Mouse (Mus musculus): Measurements from ENCODE around the gene Ptgr1.

Ptgr1 gene

GRCm38 (mm10) chr4:58986540-58987190 is at the start of gene Ptgr1:
TSS of gene Ptgr1 (minus strand) at chr4:58987119.
- peak; percentile 91 for DNase-seq (ENCODE audit: low read depth, low spot score)

DNA sequence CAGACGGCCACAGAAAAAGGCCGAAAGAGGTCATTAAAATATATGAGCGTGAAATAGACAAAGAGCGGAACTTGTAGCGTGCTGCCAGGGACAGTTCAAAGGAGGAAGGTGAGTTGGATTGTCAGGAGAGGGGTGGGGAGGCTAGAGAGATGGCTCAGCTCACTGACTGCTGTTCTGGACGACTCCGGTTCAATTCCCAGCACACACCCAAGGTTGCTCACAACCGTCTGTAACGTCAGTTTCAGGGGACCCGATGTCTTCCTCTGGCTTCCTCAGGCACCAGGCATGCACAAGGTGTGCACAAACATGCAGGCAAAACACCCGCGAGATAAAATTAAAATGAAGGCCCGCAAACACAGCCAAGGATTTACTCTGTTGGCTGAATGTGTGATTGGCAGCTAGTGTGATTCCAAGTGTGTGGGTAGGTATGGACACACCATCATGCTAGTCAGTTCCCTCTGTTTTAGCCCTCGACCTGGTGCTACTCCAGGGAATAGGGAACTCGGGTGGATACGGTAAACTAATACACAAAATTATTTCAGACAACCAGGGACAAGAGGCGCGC is 48.9 kb upstream of the Ptgr1 start:
- peak; percentile 22 for DNase-seq (ENCODE audit: low read depth, low spot score)

GRCm38 (mm10) chr4:59034918-59035785 is 48.2 kb upstream of the Ptgr1 start, which contains the start of gene Gng10:
TSS of gene Gng10 (plus strand) at chr4:59035088.
- peak; percentile 8 for DNase-seq (ENCODE audit: low read depth, low spot score)

GRCm38 (mm10) chr4:59034325-59034917 is 47.5 kb upstream of the Ptgr1 start:
- no peak for DNase-seq (ENCODE audit: low read depth, low spot score)

GRCm38 (mm10) chr4:59016922-59017321 is 30.0 kb upstream of the Ptgr1 start:
- no peak for DNase-seq (ENCODE audit: low read depth, low spot score)

GRCm38 (mm10) chr4:59015181-59015580 is 28.3 kb upstream of the Ptgr1 start:
- DNase-seq (ENCODE audit: low read depth, low spot score), result no peak

DNA sequence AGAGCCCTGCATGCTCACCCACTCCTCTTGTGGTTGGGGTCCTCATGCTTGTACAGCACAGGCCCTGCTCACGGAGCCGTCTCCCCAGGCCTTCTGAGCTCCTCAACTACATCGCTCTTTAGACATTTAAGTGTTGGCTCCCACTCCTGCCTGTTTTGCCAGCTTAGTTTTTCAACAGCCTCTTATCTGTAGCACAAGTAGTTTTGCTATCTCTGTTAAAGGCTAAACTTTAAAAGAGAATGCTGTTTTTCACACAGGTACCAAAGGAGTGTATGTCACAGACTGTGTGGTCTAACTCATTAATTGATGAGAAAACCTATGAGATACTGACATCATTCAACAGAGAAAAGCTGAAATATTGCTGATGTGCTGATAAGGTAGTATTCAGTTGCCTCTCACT is 24.5 kb upstream of the Ptgr1 start:
- no peak for DNase-seq (ENCODE audit: low read depth, low spot score)

DNA sequence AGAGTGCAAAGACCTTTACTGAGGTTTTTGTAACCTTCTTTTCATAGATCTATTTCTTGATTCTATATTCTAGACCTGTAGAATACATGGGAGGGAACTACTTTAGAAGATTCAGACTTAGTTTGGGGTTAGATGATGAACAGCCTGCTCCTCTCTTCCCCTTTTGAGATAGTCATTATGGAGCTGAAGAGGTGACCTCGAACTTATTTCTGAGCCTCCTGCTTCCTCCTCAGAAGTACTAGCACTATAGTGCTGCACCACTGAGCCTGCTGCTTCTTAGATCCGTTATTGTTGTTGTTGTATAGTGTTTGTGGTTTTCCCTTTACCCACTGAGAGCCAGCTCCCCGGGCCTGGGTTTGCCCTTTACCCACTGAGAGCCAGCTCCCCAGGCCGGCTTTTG is 22.8 kb upstream of the Ptgr1 start:
- DNase-seq (ENCODE audit: low read depth, low spot score), result no peak

DNA sequence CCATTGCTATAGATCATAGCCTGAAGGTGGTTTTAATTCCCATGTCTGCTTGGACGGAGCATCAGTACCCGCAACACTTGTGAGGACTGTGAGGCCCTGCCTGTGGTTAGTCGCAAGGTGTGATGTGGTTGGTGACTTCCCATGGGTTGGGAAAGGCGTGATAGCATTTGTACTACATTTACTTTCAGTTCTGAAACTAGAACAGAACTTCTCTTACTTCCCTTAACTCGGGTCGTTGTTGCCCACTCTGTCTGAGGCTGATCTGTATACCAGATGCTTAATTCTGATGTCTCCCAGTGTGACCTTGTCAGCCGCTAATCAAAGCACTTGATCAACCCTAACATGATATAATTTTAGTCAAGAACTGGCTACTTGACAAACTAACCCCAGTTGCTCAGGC is 22.3 kb upstream of the Ptgr1 start:
- DNase-seq (ENCODE audit: low read depth, low spot score), result no peak

GRCm38 (mm10) chr4:59007974-59008373 is 21.1 kb upstream of the Ptgr1 start:
- no peak for DNase-seq (ENCODE audit: low read depth, low spot score)

- no peak for DNase-seq (ENCODE audit: low read depth, low spot score)
Observed at GRCm38 (mm10) chr4:59007016-59007415, 20.1 kb upstream of the Ptgr1 start.

- DNase-seq (ENCODE audit: low read depth, low spot score), result no peak
Observed at GRCm38 (mm10) chr4:59006211-59006610, 19.3 kb upstream of the Ptgr1 start.

DNA sequence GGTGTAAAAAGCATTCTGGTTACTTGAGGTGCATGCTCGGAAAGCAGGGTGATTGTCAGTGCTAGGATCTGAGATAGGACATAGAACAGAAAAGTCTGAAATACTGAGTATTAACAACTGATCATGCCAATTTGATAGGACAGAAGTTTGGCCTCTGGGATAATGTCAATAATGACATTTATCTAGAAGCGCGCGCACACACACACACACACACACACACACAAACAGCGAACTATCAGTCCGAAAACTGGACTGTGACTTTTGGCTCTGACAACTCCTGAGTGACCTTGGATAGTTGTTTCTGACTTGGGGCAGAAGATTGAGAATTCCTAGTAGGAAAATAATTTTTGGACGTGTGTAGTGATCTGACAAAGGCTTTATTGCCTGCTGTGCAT is 16.9 kb upstream of the Ptgr1 start:
- DNase-seq (ENCODE audit: low read depth, low spot score), result no peak

DNA sequence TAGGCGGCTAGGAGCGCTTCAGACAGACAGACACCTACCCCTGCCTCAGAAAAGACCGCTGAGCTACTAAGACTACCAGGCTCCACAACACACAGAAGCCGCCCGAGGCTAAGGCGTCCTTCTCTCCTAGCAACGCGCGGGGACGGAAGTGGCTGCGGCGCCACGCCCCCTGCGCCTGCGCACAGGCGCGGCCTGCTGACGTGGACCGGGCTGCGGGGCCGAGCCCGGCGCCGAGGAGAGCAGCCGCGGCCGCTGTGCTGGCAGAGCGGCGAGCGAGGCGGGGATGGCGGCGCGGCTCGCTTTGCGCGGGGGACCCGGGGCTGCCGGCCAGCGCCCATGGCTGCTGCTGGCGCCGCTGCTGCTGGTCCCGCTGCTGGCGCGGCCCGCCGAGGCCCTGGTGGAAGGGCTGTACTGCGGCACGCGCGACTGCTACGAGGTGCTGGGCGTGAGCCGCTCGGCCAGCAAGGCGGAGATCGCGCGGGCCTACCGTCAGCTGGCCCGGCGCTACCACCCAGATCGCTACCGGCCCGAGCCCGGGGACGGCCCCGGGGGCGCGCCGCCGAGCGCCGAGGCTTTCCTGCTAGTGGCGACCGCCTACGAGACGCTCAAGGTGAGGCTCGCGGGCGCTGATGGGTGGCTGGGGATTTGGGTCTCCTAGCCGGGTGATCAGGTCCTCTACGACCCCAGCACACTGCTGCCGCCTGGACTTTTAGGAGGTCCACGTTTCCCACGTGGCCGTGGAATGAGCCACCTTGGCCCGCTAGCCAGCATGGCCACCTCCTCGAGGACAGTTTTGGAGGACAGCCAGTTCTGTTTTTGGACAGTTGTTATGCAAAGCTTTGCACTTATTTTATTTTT is 16.3 kb upstream of the Ptgr1 start, which contains the start of gene Gm20503:
Gene Gm20503 (plus strand): TSS at position 263 of the 858 bp plus-strand sequence.
- peak; percentile 86 for DNase-seq (ENCODE audit: low read depth, low spot score)

DNA sequence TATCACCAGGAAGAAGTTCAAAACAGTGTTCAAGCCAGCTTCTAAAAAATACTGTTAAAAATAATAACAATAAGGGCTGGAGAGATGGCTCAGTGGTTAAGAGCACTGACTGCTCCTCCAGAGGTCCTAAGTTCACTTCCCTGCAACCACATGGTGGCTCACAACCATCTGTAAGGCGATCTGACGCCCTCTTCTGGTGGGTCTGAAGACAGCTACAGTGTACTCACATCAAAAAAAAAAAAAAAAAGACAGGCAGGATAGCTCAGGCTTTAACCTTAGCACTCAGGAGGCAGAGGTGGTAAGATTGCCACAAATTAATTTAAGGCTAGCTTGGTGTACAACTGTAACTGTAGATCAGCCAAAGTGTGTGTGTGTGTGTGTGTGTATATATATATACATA is 13.7 kb upstream of the Ptgr1 start:
- peak; percentile 88 for DNase-seq (ENCODE audit: low read depth, low spot score)

DNA sequence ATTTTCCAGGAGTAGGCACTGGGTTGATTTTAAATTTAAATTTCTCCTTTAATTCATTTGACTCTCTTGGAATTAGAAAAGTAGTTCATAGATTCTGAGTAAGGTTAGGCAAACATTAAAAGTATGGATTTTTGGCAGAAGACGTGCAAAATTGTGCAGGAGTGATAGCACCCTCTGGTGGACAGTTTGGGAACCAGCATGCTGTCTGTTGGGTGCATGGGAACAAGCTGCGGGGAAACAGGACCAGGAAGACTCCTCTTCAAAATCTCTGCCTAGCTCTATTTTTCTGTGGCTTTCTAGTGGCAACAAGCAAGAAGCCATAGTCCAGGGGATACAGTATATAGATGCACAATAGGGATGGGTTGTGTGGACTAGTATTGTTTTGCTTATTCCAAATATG is 12.8 kb upstream of the Ptgr1 start:
- DNase-seq (ENCODE audit: low read depth, low spot score), result peak; percentile 70

GRCm38 (mm10) chr4:58998688-58999087 is 11.8 kb upstream of the Ptgr1 start:
- no peak for DNase-seq (ENCODE audit: low read depth, low spot score)

DNA sequence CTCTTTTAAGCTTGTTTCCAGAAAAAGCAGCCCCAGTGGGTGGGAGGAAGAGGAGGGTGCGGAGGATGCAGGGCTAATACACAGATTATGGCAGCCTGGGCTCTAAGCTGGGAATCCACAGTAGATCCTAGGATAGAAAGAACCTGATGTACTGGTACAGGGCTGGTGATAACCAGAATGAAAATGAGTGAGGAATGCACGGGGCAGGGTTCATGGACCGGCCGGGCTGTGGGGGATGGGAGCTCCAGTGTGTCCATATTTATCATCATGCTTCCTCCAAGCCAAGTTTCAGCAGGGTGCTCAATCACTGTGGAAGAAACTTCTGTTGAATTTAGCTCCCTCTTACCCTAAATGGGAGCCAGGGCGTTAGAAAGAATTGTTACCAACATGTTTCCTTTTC is 10.2 kb upstream of the Ptgr1 start:
- DNase-seq (ENCODE audit: low read depth, low spot score), result no peak

- peak; percentile 44 for DNase-seq (ENCODE audit: low read depth, low spot score)
Observed at GRCm38 (mm10) chr4:58995251-58995693, 8.4 kb upstream of the Ptgr1 start.

DNA sequence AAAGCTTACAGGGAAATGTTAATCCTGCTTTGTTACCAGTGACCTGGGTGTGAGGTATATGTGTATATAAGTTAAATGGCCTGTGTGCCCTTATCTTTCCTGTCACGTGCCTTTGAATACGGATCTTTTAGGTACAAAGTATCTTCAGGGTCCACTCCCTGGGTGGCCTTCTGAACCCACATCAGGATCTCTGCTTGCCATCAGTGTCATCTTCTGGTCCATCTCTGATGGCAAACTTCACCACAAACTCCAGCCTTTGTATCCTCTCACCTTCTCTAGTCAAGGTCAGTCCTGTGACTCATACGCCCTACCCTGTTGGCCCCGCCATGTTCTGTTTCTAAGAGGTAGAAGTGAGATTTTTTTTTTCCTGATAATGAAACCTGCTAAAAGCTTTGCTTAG is 7.8 kb upstream of the Ptgr1 start, which contains the start of gene Dnajc25:
Gene Dnajc25 (plus strand): TSS at position 301 of the 400 bp plus-strand sequence.
- peak; percentile 22 for DNase-seq (ENCODE audit: low read depth, low spot score)

GRCm38 (mm10) chr4:58992195-58992594 is 5.3 kb upstream of the Ptgr1 start:
- no peak for DNase-seq (ENCODE audit: low read depth, low spot score)
